Mouse (Mus musculus) embryonic facial prominence, embryonic 15.5 days (tissue): ENCODE data around the gene Mphosph10. TPM values are rescaled to one million over a fixed set of nuclear protein-coding genes. Genes with fewer than 3 reads are reported as not detected.

Source experiments
- ATAC-seq: fragments of 200-750 bp; cut with Nextera tagmentation; 2 replicates; pipeline ENCODE4 v1.8.0; 2017; ENCODE audit warnings: low read depth, moderate TSS enrichment; ENCODE audit not compliant: insufficient number of reproducible peaks, low FRiP score, low TSS enrichment
- H3K27ac ChIP-seq: fragments of 300-500 bp; sonication (generic); replicated peaks from 2 replicates; pipeline ENCODE4 v1.5.1; 2015; ENCODE audit warnings: mild to moderate bottlenecking, inconsistent platforms
- H3K27me3 ChIP-seq: fragments of 300-500 bp; sonication (generic); 2 replicates; pipeline ENCODE4 v1.6.1; 2015; ENCODE audit warnings: inconsistent platforms
- H3K36me3 ChIP-seq: fragments of 300-500 bp; sonication (generic); 2 replicates; pipeline ENCODE4 v1.6.1; 2015; ENCODE audit warnings: mild to moderate bottlenecking, inconsistent platforms
- H3K4me1 ChIP-seq: fragments of 300-500 bp; sonication (generic); 2 replicates; pipeline ENCODE4 v1.6.1; 2015; ENCODE audit warnings: inconsistent platforms
- H3K4me2 ChIP-seq: fragments of 300-500 bp; sonication (generic); replicated peaks from 2 replicates; pipeline ENCODE4 v1.6.1; 2015; ENCODE audit warnings: mild to moderate bottlenecking, inconsistent platforms
- H3K4me3 ChIP-seq: fragments of 300-500 bp; sonication (generic); replicated peaks from 2 replicates; pipeline ENCODE4 v1.5.1; 2015; ENCODE audit warnings: mild to moderate bottlenecking, inconsistent platforms
- H3K9ac ChIP-seq: fragments of 300-500 bp; sonication (generic); 2 replicates; pipeline ENCODE4 v1.6.1; 2015; ENCODE audit warnings: inconsistent platforms
- H3K9me3 ChIP-seq: fragments of 300-500 bp; sonication (generic); replicated peaks from 2 replicates; pipeline ENCODE4 v1.6.1; 2016; ENCODE audit warnings: inconsistent platforms
- WGBS: fragments of 180-500 bp; shearing (Covaris S2); methylation state at CpG from one replicate; pipeline ENCODE4 v1.1.7; 2015; 5-methylcytosine and 5-hydroxymethylcytosine counted together
- polyA plus RNA-seq: library from polyadenylated mRNA; unstranded; fragments of >200 nt; fragmentation: Nextera tagmentation; extraction: Ambion mirVana; gene quantifications from 2 replicates; pipeline ENCODE4 v1.2.1, GENCODE M21; 2015

Mphosph10 gene
- polyA plus RNA-seq, 1 experiment from 2014 or later = 39.2 TPM

DNA sequence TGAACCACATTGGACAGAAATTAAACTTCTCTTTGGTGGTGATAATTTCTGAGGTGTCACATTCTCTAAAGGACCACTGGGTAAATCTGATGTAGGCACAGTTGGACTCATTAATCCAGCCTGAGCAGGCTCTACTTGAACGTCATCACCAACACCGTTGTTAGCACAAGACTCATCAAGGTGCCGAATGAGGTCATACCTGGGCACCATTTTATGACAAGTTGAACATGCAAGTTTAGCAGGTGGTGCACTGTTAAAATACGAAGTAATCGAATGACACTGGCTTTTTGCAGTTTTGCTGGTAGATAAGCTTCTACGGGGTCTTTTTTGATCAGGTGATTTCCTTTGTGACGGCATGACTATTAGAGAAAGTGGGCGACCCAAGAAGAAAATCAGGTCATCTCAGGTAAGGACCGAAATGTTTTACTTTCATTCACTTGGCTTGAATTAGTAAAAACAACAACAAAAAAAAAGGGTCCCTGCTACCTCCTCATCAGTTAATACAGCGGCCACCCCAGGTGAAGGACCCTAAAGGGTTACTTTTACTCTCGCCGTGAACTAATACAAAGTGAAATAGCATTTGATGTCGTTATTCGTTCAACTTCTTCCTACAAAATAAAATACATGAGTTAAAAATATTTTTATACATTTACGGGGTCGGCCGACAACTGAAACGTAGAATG, 18.8 kb downstream of the Mphosph10 start:
- Histone ChIP-seq H3K36me3 (peaks cover 41% of the 10 kb centered on the region), H3K4me3 (peak overlapping the region; percentile 71), H3K27ac (peak overlapping the region; percentile 98), H3K4me1 (peaks cover 6% of the 10 kb centered on the region; the same call in 1 of the 2 replicates), H3K4me2 (peak overlapping the region; percentile 68), H3K9me3 (no peaks in the 10 kb centered on the region), H3K27me3 (no peaks in the 10 kb centered on the region), H3K9ac (peak overlapping the region; percentile 63)
- ATAC-seq = 0 out of 2 replicates have a peak, but pooled peaks have one; percentile 9
- 9% methylated on average over 18 of the region's 18 CpGs for WGBS

DNA sequence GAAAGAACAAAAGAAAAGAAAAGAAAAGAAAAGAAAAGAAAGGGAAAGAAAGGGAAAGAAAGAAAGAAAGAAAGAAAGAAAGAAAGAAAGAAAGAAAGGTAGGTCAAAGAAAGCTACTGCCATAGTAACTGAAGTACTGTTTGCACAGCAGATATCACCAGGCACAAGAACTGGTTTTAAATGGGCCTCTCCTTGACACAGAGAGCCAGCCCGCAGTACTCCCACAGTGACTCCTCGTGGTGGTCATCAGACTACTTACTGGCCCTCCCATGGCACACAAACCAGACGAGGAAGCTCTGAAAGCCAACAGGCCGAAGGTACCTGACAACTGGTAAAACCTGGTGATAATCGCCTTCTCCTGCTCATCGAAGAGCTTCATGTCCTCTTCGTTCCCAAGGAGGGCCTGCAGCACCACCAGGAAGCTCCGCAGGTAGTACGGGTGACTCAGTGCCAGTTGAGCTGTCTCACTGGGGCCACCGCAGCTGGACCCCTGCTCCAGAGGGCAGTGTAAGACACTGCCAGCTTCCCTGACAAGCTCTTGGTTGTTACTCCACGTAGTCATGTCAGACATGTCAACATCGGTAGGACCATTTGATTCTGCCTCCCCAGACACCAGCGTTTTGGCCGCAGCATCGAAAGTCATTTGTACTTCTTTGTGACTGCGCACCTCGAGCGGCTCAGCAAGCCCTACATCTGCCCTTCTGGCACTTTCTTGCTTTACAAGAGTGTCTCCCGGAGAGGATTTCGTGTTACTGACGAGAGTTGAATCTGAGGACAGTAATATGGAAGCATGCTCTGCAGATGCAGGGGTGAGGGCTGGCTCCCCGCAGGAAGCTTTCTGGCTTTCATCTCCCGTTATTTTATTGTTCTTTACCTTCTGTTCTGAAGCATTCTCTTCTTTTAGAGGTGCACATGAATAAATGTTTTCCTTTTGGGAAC, 19.9 kb downstream of the Mphosph10 start:
- no peak overlapping the region for H3K4me3 ChIP-seq
- ATAC-seq = no peak
- no peak overlapping the region for H3K27ac ChIP-seq
- no peak overlapping the region for H3K4me2 ChIP-seq
- no peaks in the 10 kb centered on the region for H3K27me3 ChIP-seq
- WGBS = 87% methylated on average over 23 of the region's 23 CpGs
- no peaks in the 10 kb centered on the region for H3K9me3 ChIP-seq
- peaks cover 6% of the 10 kb centered on the region; the same call in 1 of the 2 replicates for H3K4me1 ChIP-seq
- H3K9ac ChIP-seq = no peak overlapping the region
- H3K36me3 ChIP-seq = peaks cover 41% of the 10 kb centered on the region

DNA sequence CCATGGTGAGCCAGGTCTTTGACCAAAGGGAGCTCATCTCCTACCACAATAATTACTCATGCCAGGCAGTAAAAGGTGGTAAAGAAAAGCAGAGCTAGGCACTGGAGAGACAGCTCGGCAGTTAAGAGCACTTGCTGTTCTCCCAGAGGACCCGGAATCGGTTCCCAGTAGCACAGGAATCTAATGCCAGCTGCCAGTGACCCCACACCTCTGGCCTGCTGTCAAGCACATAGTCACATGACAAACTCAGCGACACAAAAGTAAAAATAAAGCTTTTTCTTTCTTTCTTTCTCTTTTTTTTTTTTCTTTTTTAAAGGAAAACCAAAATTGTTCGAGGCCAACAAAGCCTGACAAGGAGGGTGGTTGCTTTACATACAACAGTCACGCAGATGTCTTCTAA, 22.2 kb downstream of the Mphosph10 start:
- Histone ChIP-seq H3K9me3 (no peaks in the 10 kb centered on the region), H3K36me3 (peaks cover 48% of the 10 kb centered on the region), H3K27me3 (no peaks in the 10 kb centered on the region), H3K4me3 (no peak overlapping the region), H3K9ac (no peak overlapping the region), H3K4me2 (no peak overlapping the region), H3K27ac (no peak overlapping the region), H3K4me1 (peaks cover 6% of the 10 kb centered on the region; the same call in 1 of the 2 replicates)
- 85% methylated on average over 6 of the region's 6 CpGs for WGBS
- ATAC-seq = no peak

DNA sequence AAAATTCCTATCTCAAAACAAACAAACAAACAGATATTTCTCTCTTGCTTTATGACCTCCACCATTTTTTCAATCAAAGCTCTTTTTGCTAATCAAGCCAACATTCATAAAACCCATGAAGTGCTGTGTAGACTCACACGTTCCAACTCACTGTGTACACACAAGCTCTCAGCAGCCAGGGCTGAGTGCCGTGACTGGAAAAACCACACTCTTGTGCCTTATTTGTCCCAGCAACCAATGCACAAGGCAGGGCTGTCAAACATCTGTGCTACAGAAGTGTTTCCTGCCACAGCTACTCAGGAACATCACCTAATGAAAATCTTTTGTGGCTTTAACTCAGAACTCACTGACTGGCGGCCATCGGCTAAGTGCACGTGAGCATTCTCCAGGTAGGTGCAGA, 26.2 kb downstream of the Mphosph10 start:
- Histone ChIP-seq H3K27ac (no peak overlapping the region), H3K4me3 (no peak overlapping the region), H3K4me1 (0 out of 2 replicates have a peak, but pooled peaks cover 1% of the 10 kb centered on the region), H3K4me2 (no peak overlapping the region), H3K9me3 (no peaks in the 10 kb centered on the region), H3K27me3 (no peaks in the 10 kb centered on the region), H3K9ac (no peak overlapping the region), H3K36me3 (peaks cover 82% of the 10 kb centered on the region)
- WGBS = 73% methylated on average over 5 of the region's 5 CpGs
- ATAC-seq = no peak

- Histone ChIP-seq H3K36me3 (peaks cover 66% of the 10 kb centered on the region), H3K27ac (peak overlapping the region; percentile 52)
- ATAC-seq = peak; percentile 50; the same call in 1 of the 2 replicates
These were observed 31.5 kb downstream of the Mphosph10 start for GRCm38 (mm10) chr7:64360586-64360945.

GRCm38 (mm10) chr7:64359943-64360585, 32.0 kb downstream of the Mphosph10 start:
- no peak overlapping the region for H3K4me2 ChIP-seq
- ATAC-seq = peak; percentile 51; the same call in 1 of the 2 replicates
- no peaks in the 10 kb centered on the region for H3K27me3 ChIP-seq
- 62% methylated on average over 20 of the region's 20 CpGs for WGBS
- peaks cover 61% of the 10 kb centered on the region for H3K36me3 ChIP-seq
- H3K4me3 ChIP-seq = no peak overlapping the region
- H3K9me3 ChIP-seq = no peaks in the 10 kb centered on the region
- peak overlapping the region; percentile 52 for H3K27ac ChIP-seq
- H3K4me1 ChIP-seq = 0 out of 2 replicates have a peak, but pooled peaks cover 4% of the 10 kb centered on the region
- no peak overlapping the region for H3K9ac ChIP-seq

More at GRCm38 (mm10) chr7:64360586-64360945, 31.5 kb downstream of the Mphosph10 start:
- Histone ChIP-seq H3K9ac (no peak overlapping the region), H3K4me3 (no peak overlapping the region), H3K27me3 (no peaks in the 10 kb centered on the region), H3K9me3 (no peaks in the 10 kb centered on the region), H3K4me1 (0 out of 2 replicates have a peak, but pooled peaks cover 4% of the 10 kb centered on the region), H3K4me2 (no peak overlapping the region)
- 20% methylated on average over 3 of the region's 3 CpGs for WGBS

DNA sequence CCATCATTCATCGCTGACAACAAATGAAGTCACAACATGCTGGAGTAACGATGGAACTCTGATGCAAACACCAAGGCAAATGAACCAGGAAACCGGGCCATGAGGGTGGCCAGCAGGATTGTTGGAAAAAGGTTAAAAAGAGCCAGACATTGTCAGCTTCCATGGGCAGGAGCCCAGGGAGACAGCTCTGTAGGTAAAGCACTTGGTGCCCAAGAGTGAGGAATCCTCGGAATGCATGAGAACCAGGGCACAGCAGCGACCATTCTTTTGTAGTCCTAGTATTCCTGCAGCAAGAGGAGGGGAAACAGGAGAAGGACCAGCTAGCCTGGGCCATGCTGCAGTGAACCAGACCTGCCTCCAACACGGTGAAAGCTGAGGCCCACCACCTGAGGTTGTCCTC, 33.4 kb downstream of the Mphosph10 start:
- peaks cover 56% of the 10 kb centered on the region for H3K36me3 ChIP-seq
- no peak overlapping the region for H3K4me3 ChIP-seq
- H3K4me2 ChIP-seq = no peak overlapping the region
- H3K4me1 ChIP-seq = 0 out of 2 replicates have a peak, but pooled peaks cover 4% of the 10 kb centered on the region
- H3K27me3 ChIP-seq = no peaks in the 10 kb centered on the region
- no peak overlapping the region for H3K27ac ChIP-seq
- no peaks in the 10 kb centered on the region for H3K9me3 ChIP-seq
- 82% methylated on average over 6 of the region's 6 CpGs for WGBS
- H3K9ac ChIP-seq = no peak overlapping the region
- no peak for ATAC-seq

- ATAC-seq = no peak
- Histone ChIP-seq H3K27me3 (no peaks in the 10 kb centered on the region), H3K27ac (no peak overlapping the region), H3K36me3 (peaks cover 54% of the 10 kb centered on the region), H3K9me3 (no peaks in the 10 kb centered on the region), H3K4me2 (no peak overlapping the region), H3K9ac (no peak overlapping the region), H3K4me3 (no peak overlapping the region), H3K4me1 (0 out of 2 replicates have a peak, but pooled peaks cover 4% of the 10 kb centered on the region)
- WGBS = 82% methylated on average over 9 of the region's 9 CpGs
These were observed 34.7 kb downstream of the Mphosph10 start for GRCm38 (mm10) chr7:64357405-64357804.

DNA sequence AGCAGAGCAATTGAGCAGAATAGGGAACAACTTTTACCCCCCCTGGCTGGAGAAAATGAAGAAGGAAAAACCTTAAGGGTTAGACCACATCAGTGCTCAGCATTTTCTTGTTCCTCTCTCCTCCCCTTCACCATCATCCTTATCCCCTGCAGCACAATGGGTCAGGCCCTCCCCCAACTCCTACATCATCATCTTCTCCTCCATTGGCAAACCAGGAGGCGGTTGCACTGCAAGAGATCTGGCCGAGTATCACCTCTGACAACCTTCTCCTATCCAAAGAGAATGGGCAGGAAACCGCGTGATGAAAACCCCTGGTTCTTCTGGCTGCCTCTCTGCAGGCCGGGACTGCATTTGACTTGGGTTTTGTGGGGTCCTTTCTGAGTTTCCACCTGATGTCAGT, 35.4 kb downstream of the Mphosph10 start:
- WGBS = 89% methylated on average over 5 of the region's 5 CpGs
- H3K36me3 ChIP-seq = peaks cover 50% of the 10 kb centered on the region

DNA sequence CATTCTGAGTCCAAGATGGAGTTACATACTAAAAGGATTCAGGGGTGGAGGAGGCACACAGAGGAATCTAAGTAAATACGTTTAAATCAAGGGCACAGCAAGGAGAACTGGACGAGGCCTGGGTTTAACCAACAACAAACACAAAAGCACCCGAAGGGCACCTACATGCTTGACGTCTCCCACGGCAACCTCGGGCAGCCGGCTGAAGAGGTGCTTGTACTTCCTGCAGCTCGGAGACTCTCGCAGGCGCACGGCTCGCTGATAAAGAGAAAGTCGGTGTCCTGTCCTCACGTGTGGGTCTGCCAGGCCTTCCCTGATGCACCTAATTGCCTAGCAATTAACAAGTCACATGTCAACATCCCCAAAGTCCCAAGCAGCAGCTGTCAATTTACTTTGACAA, 37.9 kb downstream of the Mphosph10 start:
- no peak overlapping the region for H3K27ac ChIP-seq
- H3K9ac ChIP-seq = no peak overlapping the region
- no peaks in the 10 kb centered on the region for H3K9me3 ChIP-seq
- peaks cover 45% of the 10 kb centered on the region for H3K36me3 ChIP-seq
- no peaks in the 10 kb centered on the region for H3K4me1 ChIP-seq
- no peak overlapping the region for H3K4me2 ChIP-seq
- no peak overlapping the region for H3K4me3 ChIP-seq
- 75% methylated on average over 14 of the region's 14 CpGs for WGBS
- ATAC-seq = no peak
- no peaks in the 10 kb centered on the region for H3K27me3 ChIP-seq

More for the DNA sequence above, 35.4 kb downstream of the Mphosph10 start:
- H3K4me3 ChIP-seq = no peak overlapping the region
- no peaks in the 10 kb centered on the region for H3K9me3 ChIP-seq
- no peak for ATAC-seq
- no peak overlapping the region for H3K27ac ChIP-seq
- H3K9ac ChIP-seq = no peak overlapping the region
- H3K4me2 ChIP-seq = no peak overlapping the region
- no peaks in the 10 kb centered on the region for H3K27me3 ChIP-seq
- 0 out of 2 replicates have a peak, but pooled peaks cover 4% of the 10 kb centered on the region for H3K4me1 ChIP-seq

DNA sequence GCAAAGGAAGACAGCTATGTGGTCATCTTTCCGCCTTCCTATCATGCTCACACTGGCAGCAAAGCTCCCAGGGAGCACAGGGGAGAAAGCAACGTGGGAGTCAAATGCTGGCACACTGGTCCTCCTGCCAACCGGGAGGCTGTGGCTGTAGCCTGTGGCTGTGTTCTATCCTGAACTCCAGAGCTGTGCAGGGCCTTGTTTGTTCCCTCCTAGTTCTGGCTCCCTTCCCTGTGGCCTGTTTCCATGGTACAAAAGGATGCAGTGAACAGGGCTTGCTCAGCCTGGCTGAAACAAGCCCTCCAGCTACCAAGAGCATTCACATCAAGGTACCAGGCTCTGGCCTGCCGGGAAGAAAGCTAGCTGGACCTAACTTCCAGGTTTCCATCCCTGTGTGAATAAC, 41.0 kb downstream of the Mphosph10 start:
- Histone ChIP-seq H3K4me2 (no peak overlapping the region), H3K9ac (no peak overlapping the region), H3K9me3 (no peaks in the 10 kb centered on the region), H3K27ac (no peak overlapping the region), H3K4me1 (no peaks in the 10 kb centered on the region), H3K27me3 (no peaks in the 10 kb centered on the region), H3K4me3 (no peak overlapping the region), H3K36me3 (peaks cover 46% of the 10 kb centered on the region; the same call in 1 of the 2 replicates)
- peak; percentile 17; the same call in 1 of the 2 replicates for ATAC-seq
- WGBS = 63% methylated on average over 4 of the region's 4 CpGs
